Mouse (Mus musculus) stomach, postnatal 0 days (tissue): Measurements from ENCODE around the gene Tenm2. TPM values are rescaled to one million over a fixed set of nuclear protein-coding genes. Genes with fewer than 3 reads are reported as not detected.
A peak's percentile ranks its signal among the peaks of the same experiment; 100 is the strongest.

ENCODE experiments used
- ATAC-seq: fragments of 200-750 bp; cut with Nextera tagmentation; 2 replicates; pipeline ENCODE4 v1.8.0; 2017; ENCODE audit not compliant: low FRiP score, low TSS enrichment
- DNase-seq: peaks from one replicate; pipeline ENCODE4 v3.0.0-alpha.2; 2016; ENCODE audit warnings: low spot score
- H3K27ac ChIP-seq: fragments of 300-500 bp; sonication (generic); replicated peaks from 2 replicates; pipeline ENCODE4 v1.5.1; 2014; ENCODE audit warnings: mild to moderate bottlenecking, control low read depth
- H3K27me3 ChIP-seq: fragments of 300-500 bp; sonication (generic); 2 replicates; pipeline ENCODE4 v1.6.1; 2014; ENCODE audit warnings: low read length; ENCODE audit not compliant: control insufficient read depth, insufficient read depth
- H3K36me3 ChIP-seq: fragments of 300-500 bp; sonication (generic); 2 replicates; pipeline ENCODE4 v1.6.1; 2014; ENCODE audit warnings: low read length, mixed read lengths; ENCODE audit not compliant: control insufficient read depth, insufficient read depth
- H3K4me1 ChIP-seq: fragments of 300-500 bp; sonication (generic); replicated peaks from 2 replicates; pipeline ENCODE4 v1.6.1; 2014; ENCODE audit warnings: antibody characterized with exemption; ENCODE audit not compliant: control insufficient read depth, insufficient read depth
- H3K4me2 ChIP-seq: fragments of 300-500 bp; sonication (generic); replicated peaks from 2 replicates; pipeline ENCODE4 v1.6.1; 2014; ENCODE audit warnings: low read depth, mild to moderate bottlenecking, control low read depth, moderate library complexity
- H3K4me3 ChIP-seq: fragments of 300-500 bp; sonication (generic); 2 replicates; pipeline ENCODE4 v1.5.1; 2014; ENCODE audit warnings: low read depth, low read length, control low read depth
- H3K9ac ChIP-seq: fragments of 300-500 bp; sonication (generic); 2 replicates; pipeline ENCODE4 v1.6.1; 2014; ENCODE audit warnings: mild to moderate bottlenecking, low read length, control low read depth, mixed read lengths
- H3K9me3 ChIP-seq: fragments of 300-500 bp; sonication (generic); 2 replicates; pipeline ENCODE4 v1.6.1; 2016; ENCODE audit warnings: low read length; ENCODE audit not compliant: control insufficient read depth
- CTCF ChIP-seq: IDR thresholded peaks from 2 replicates; pipeline ENCODE4 v1.5.1; 2016; ENCODE audit warnings: antibody characterized with exemption, low read depth, mild to moderate bottlenecking, moderate library complexity
- EP300 ChIP-seq: optimal IDR thresholded peaks from 2 replicates; pipeline ENCODE3; 2016; ENCODE audit warnings: antibody characterized with exemption
- WGBS: fragments of 180-500 bp; shearing (Covaris S2); extraction: QIAGEN DNeasy Blood & Tissue Kit; methylation state at CpG from one replicate; pipeline ENCODE4 v1.1.7; 2014; 5-methylcytosine and 5-hydroxymethylcytosine counted together
- polyA plus RNA-seq: library from polyadenylated mRNA; unstranded; fragments of >200 nt; fragmentation: Nextera tagmentation; extraction: Ambion mirVana; gene quantifications from 2 replicates; pipeline ENCODE4 v1.2.1, GENCODE M21; 2015

Tenm2 gene
- polyA plus RNA-seq, 1 experiment from 2014 or later: 3.6 TPM

GRCm38 (mm10) chr11:36686253-36686652, 549.5 kb downstream of the Tenm2 start:
- Histone ChIP-seq H3K9ac (no peak overlapping the region), H3K36me3 (no peaks in the 10 kb centered on the region), H3K9me3 (no peaks in the 10 kb centered on the region), H3K27me3 (no peaks in the 10 kb centered on the region), H3K27ac (no peak overlapping the region), H3K4me2 (no peak overlapping the region), H3K4me1 (no peaks in the 10 kb centered on the region; the same call in 1 of the 2 replicates), H3K4me3 (no peak overlapping the region)
- TF ChIP-seq EP300: no peak
- TF ChIP-seq CTCF: no peak
- 41% methylated on average over 6 of the region's 6 CpGs for WGBS
- ATAC-seq: no peak
- DNase-seq: no peak

GRCm38 (mm10) chr11:36679361-36679760, 556.4 kb downstream of the Tenm2 start:
- Histone ChIP-seq H3K9me3 (no peaks in the 10 kb centered on the region), H3K36me3 (no peaks in the 10 kb centered on the region), H3K4me2 (no peak overlapping the region), H3K27me3 (no peaks in the 10 kb centered on the region), H3K27ac (no peak overlapping the region), H3K4me1 (no peaks in the 10 kb centered on the region), H3K4me3 (no peak overlapping the region), H3K9ac (no peak overlapping the region)
- ATAC-seq: no peak
- 85% methylated on average over 2 of the region's 2 CpGs for WGBS
- TF ChIP-seq CTCF (no peak), EP300 (no peak)
- DNase-seq: no peak

GRCm38 (mm10) chr11:36678542-36678941, 557.2 kb downstream of the Tenm2 start:
- WGBS: 43% methylated on average over 2 of the region's 2 CpGs
- TF ChIP-seq EP300 (no peak), CTCF (no peak)
- no peak for DNase-seq
- Histone ChIP-seq H3K36me3 (no peaks in the 10 kb centered on the region), H3K4me1 (no peaks in the 10 kb centered on the region), H3K4me3 (no peak overlapping the region), H3K9me3 (no peaks in the 10 kb centered on the region), H3K4me2 (no peak overlapping the region; the same call in 1 of the 2 replicates), H3K27me3 (no peaks in the 10 kb centered on the region), H3K9ac (no peak overlapping the region), H3K27ac (no peak overlapping the region)
- ATAC-seq: no peak

- Histone ChIP-seq H3K36me3 (no peaks in the 10 kb centered on the region), H3K4me2 (peak overlapping the region; percentile 66), H3K9me3 (no peaks in the 10 kb centered on the region), H3K4me3 (peak overlapping the region; percentile 38), H3K27me3 (no peaks in the 10 kb centered on the region), H3K9ac (no peak overlapping the region), H3K4me1 (no peaks in the 10 kb centered on the region), H3K27ac (no peak overlapping the region)
- DNase-seq (no peak), ATAC-seq (no peak)
- 11% methylated on average over 10 of the region's 10 CpGs for WGBS
- TF ChIP-seq CTCF (no peak), EP300 (no peak)
Observed at GRCm38 (mm10) chr11:36678057-36678396, 557.7 kb downstream of the Tenm2 start.

GRCm38 (mm10) chr11:36677321-36678056, 558.3 kb downstream of the Tenm2 start:
- Histone ChIP-seq H3K27me3 (no peaks in the 10 kb centered on the region), H3K4me1 (no peaks in the 10 kb centered on the region), H3K27ac (no peak overlapping the region), H3K4me3 (peak overlapping the region; percentile 38), H3K36me3 (no peaks in the 10 kb centered on the region), H3K9ac (no peak overlapping the region), H3K9me3 (no peaks in the 10 kb centered on the region), H3K4me2 (peak overlapping the region; percentile 66)
- DNase-seq: peak; percentile 20
- WGBS: under 1% methylated on average over 23 of the region's 23 CpGs
- TF ChIP-seq EP300 (no peak), CTCF (no peak)
- ATAC-seq: no peak

- 46% methylated on average over 16 of the region's 16 CpGs for WGBS
- ATAC-seq (no peak), DNase-seq (no peak)
- Histone ChIP-seq H3K4me2 (peak overlapping the region; percentile 66), H3K9ac (no peak overlapping the region), H3K4me3 (peak overlapping the region; percentile 38; the same call in 1 of the 2 replicates), H3K36me3 (no peaks in the 10 kb centered on the region), H3K27ac (no peak overlapping the region), H3K9me3 (no peaks in the 10 kb centered on the region), H3K27me3 (no peaks in the 10 kb centered on the region), H3K4me1 (no peaks in the 10 kb centered on the region)
- no peak for TF ChIP-seq CTCF
- no peak for TF ChIP-seq EP300
Observed at GRCm38 (mm10) chr11:36676446-36677284, 559.1 kb downstream of the Tenm2 start.
